Mouse (Mus musculus) limb, embryonic 11.5 days (tissue): Measurements from ENCODE around the gene Nckap5l. TPM values are rescaled to one million over a fixed set of nuclear protein-coding genes. Genes with fewer than 3 reads are reported as not detected.
A peak's percentile ranks its signal among the peaks of the same experiment; 100 is the strongest.
"Not testable (repeated sequence)": the region's sequence is repeated elsewhere in the genome, so short reads cannot be mapped to it uniquely, and the experiment has no call there.

Experiments used
- ATAC-seq: fragments of 200-750 bp; cut with Nextera tagmentation; 2 replicates; pipeline ENCODE4 v1.8.0; 2017; ENCODE audit warnings: low read depth; ENCODE audit not compliant: insufficient number of reproducible peaks, low FRiP score, low TSS enrichment
- DNase-seq: peaks from one replicate; pipeline ENCODE4 v3.0.0-alpha.2; 2015; ENCODE audit warnings: low spot score
- H3K27ac ChIP-seq: fragments of 300-500 bp; sonication (generic); replicated peaks from 2 replicates; pipeline ENCODE4 v1.5.1; 2014; ENCODE audit warnings: low read depth, mild to moderate bottlenecking, low read length
- H3K27me3 ChIP-seq: fragments of 300-500 bp; sonication (generic); 2 replicates; pipeline ENCODE4 v1.6.1; 2014; ENCODE audit warnings: mild to moderate bottlenecking, low read length, mixed read lengths; ENCODE audit not compliant: control insufficient read depth, insufficient read depth
- H3K36me3 ChIP-seq: fragments of 300-500 bp; sonication (generic); 2 replicates; pipeline ENCODE4 v1.6.1; 2014; ENCODE audit warnings: mild to moderate bottlenecking, low read length, moderate library complexity, mixed read lengths; ENCODE audit not compliant: control insufficient read depth, insufficient read depth
- H3K4me1 ChIP-seq: fragments of 300-500 bp; sonication (generic); 2 replicates; pipeline ENCODE4 v1.6.1; 2014; ENCODE audit warnings: low read length, mixed read lengths; ENCODE audit not compliant: control insufficient read depth, insufficient read depth
- H3K4me2 ChIP-seq: fragments of 300-500 bp; sonication (generic); 2 replicates; pipeline ENCODE4 v1.6.1; 2014; ENCODE audit warnings: low read depth, mild to moderate bottlenecking, moderate library complexity; ENCODE audit not compliant: severe bottlenecking
- H3K4me3 ChIP-seq: fragments of 300-500 bp; sonication (generic); 2 replicates; pipeline ENCODE4 v1.5.1; 2014; ENCODE audit warnings: low read depth, low read length
- H3K9ac ChIP-seq: fragments of 300-500 bp; sonication (generic); 2 replicates; pipeline ENCODE4 v1.6.1; 2014; ENCODE audit warnings: mild to moderate bottlenecking, low read length
- H3K9me3 ChIP-seq: fragments of 300-500 bp; sonication (generic); 2 replicates; pipeline ENCODE4 v1.6.1; 2016; ENCODE audit warnings: low read length; ENCODE audit not compliant: control insufficient read depth
- WGBS: fragments of 180-500 bp; shearing (Covaris S2); extraction: QIAGEN DNeasy Blood & Tissue Kit; methylation state at CpG from one replicate; pipeline ENCODE4 v1.1.7; 2014; 5-methylcytosine and 5-hydroxymethylcytosine counted together
- polyA plus RNA-seq: library from polyadenylated mRNA; unstranded; fragments of >200 nt; fragmentation: Nextera tagmentation; extraction: Ambion mirVana; gene quantifications from 2 replicates; pipeline ENCODE4 v1.2.1, GENCODE M21; 2014

Nckap5l gene
- polyA plus RNA-seq, 1 experiment from 2014 or later, result 14.2 TPM

DNA sequence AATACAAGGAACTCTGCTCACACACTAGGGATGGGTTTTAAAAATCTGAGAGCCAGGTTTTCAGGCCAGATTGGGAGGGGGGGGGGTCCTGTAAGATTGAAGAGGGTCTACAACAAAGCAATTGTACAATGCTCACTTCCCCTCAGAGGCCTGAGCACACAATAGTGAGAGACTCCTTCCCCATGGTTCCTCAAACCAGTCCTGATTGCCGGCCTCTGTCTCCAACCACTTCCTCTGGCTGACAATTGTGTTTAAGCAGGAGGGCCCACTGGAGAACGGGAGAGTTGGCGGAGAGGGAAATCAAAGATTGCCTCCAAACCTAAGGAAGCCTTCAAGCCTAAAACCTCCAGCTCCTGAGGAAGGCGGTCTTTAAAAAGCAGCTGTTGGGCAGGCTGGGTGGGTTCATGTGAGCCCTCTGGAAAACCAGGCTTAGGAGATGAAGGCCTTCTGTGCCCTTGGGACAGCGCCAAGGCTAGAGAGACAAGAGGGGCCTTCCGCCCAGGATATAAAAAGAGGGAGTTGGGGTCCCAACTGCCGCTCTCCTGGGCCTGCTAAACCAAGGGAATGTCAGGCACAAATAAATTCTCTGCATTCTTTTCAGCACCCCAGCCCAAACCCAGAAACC is 1.1 kb downstream of the Nckap5l start:
- ATAC-seq, result no peak
- DNase-seq, result no peak
- H3K4me2 ChIP-seq, result peak overlapping the region; percentile 68

GRCm38 (mm10) chr15:99455415-99455814 is 2.1 kb downstream of the Nckap5l start:
- Histone ChIP-seq H3K27me3 (no peaks in the 10 kb centered on the region), H3K4me2 (peak overlapping the region; percentile 7; the same call in 1 of the 2 replicates), H3K27ac (no peak overlapping the region), H3K4me3 (no peak overlapping the region), H3K9me3 (no peaks in the 10 kb centered on the region), H3K9ac (no peak overlapping the region; the same call in 1 of the 2 replicates), H3K36me3 (no peaks in the 10 kb centered on the region), H3K4me1 (peaks cover 23% of the 10 kb centered on the region)
- ATAC-seq (no peak), DNase-seq (no peak)
- 88% methylated on average over 3 of the region's 3 CpGs for WGBS

More for the DNA sequence above, 1.1 kb downstream of the Nckap5l start:
- H3K4me3 ChIP-seq, result peak overlapping the region; percentile 88
- H3K36me3 ChIP-seq, result no peaks in the 10 kb centered on the region
- 30% methylated on average over 7 of the region's 7 CpGs for WGBS
- peaks cover 23% of the 10 kb centered on the region for H3K4me1 ChIP-seq
- H3K27me3 ChIP-seq, result no peaks in the 10 kb centered on the region
- peak overlapping the region; percentile 85; the same call in 1 of the 2 replicates for H3K27ac ChIP-seq
- H3K9ac ChIP-seq, result peak overlapping the region; percentile 78
- no peaks in the 10 kb centered on the region for H3K9me3 ChIP-seq

DNA sequence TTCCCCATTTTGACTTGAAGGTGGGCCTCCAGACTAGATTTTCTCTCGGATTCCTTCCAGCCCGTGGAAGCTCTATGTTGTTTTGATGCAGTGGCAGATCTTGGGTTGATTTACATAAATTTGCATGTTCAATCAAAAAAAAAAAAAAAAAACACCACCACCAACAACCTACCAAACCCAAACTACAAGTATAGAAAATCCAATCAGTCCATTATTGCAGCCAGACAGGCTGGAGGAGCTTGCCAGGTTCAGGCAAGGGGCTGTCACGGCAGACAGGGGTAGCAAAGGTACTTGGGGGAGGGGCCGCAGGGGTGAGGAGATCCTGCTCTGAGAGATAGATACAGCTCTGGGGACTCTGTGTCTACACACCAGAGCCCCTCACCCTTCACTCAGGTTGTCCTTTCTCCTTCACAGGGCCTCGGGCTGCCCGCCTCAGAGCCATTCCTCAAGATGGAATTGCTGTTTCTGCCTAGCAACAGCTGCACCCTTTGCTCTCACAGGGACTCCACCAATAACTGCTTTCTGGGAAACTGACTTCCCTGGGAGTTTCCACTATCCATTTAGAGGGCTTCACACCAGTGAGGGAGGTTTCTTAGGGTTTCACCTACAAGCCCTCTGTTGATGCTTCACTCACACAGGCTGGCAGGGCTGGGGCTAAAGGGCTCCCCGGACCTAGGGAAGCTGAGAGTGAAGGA is 2.8 kb downstream of the Nckap5l start:
- Histone ChIP-seq H3K36me3 (no peaks in the 10 kb centered on the region), H3K4me3 (no peak overlapping the region), H3K9me3 (no peaks in the 10 kb centered on the region), H3K4me2 (no peak overlapping the region), H3K27ac (no peak overlapping the region), H3K4me1 (peaks cover 23% of the 10 kb centered on the region), H3K27me3 (no peaks in the 10 kb centered on the region), H3K9ac (no peak overlapping the region)
- no peak for ATAC-seq
- WGBS, result 85% methylated on average over 7 of the region's 7 CpGs
- no peak for DNase-seq

DNA sequence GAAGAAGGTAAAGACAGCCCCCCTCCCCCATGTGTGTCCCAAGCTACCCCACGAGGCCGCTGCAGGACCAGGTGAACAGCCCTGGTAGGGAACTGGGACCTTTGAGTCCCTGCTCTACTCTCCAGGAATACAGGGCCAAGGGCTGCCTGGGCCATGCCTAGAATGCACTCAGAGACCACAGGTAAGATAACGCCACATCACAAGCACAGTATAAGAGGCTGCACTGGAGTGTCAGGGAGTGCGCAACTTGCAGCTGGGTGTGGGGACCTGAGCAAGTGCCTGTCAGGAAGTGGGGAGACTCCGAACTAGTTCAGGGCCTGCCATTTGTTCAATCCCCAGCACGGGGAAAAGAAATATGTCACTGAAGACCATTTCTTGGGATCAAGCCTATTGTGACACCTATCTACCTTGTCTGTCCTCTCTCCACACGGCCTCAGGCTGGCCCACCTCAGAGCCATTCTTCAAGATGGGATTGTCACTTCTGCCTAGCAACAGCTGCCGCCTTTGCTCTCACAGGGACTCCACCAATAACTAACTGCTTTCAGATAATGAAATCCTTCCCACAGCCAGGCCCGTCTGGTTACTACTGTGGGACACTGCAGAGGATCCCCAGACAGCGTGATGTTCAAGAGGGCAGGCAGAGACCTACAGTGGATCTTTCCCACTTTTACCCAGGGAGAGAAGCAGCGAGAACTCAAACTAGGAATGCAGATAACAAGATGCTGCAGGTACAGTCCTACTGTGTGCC is 4.2 kb downstream of the Nckap5l start:
- H3K4me2 ChIP-seq, result no peak overlapping the region
- no peak overlapping the region for H3K9ac ChIP-seq
- peaks cover 18% of the 10 kb centered on the region for H3K4me1 ChIP-seq
- no peak overlapping the region for H3K4me3 ChIP-seq
- no peaks in the 10 kb centered on the region for H3K27me3 ChIP-seq
- WGBS, result 75% methylated on average over 11 of the region's 11 CpGs
- ATAC-seq (no peak), DNase-seq (no peak)
- H3K36me3 ChIP-seq, result no peaks in the 10 kb centered on the region; the same call in 1 of the 2 replicates
- H3K9me3 ChIP-seq, result no peaks in the 10 kb centered on the region
- no peak overlapping the region for H3K27ac ChIP-seq

DNA sequence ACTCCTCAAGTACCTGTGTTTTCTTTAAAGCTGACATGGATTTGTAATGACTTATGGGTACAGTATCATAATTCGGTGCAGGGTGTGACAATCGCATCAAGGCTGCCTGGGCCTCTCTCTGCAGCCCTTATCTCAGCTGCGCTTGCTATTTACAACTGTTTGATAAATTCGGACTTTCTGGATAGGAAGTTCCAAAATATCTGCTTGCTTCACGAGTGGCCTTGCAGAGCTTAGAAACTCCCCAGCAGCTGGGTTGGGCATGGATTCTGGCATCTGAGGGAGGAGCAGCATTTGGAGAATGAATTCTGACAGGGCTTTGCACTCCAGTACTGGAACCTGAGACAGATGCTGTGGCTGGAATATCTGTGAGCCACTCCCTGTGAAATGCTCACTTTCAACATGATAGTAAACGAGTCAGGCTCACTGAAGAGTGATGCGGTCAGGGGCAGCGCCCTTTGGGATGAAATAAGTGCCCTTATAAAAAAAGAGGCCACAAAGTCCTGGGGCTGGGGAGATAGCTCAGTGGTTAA is 7.7 kb downstream of the Nckap5l start:
- Histone ChIP-seq H3K4me3 (no peak overlapping the region), H3K9me3 (no peaks in the 10 kb centered on the region), H3K9ac (no peak overlapping the region), H3K4me1 (0 out of 2 replicates have a peak, but pooled peaks cover 4% of the 10 kb centered on the region), H3K27me3 (no peaks in the 10 kb centered on the region), H3K36me3 (no peaks in the 10 kb centered on the region; the same call in 1 of the 2 replicates), H3K27ac (no peak overlapping the region; the same call in 1 of the 2 replicates), H3K4me2 (no peak overlapping the region)
- DNase-seq, result no peak
- WGBS, result 83% methylated on average over 8 of the region's 8 CpGs
- no peak for ATAC-seq

DNA sequence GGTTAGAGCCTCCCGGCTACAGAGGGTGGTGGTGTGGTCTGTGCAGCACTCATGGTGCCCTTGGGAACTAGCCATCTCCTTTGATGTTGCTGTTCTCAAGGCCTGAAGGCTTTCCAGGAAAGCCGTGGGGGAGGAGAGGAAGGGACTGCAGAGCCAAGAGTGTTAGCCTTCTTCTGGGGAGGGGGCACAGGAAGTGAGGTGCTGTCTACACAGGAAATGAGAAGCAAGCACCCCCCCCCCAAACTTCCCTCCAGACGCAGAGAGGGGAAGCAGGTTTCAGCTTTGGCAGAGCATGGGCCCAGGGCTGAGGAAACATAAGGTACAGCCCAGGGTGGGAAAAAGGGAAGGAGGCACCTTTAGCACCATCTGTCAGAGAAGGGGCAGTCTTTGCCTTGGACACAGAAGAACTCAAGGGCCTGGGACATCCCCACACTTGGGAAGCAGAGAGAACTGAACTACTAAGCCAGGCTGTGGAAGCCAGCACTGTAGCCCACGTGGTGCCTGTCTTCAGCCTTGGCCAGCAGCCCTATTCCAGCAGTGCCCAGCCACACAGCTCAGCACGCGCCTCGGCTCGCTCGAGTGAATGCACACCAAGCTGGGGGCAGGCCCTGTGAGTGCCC is 8.3 kb downstream of the Nckap5l start:
- ATAC-seq (no peak), DNase-seq (no peak)
- peak overlapping the region; percentile 16; the same call in 1 of the 2 replicates for H3K27ac ChIP-seq
- no peak overlapping the region for H3K4me3 ChIP-seq
- no peaks in the 10 kb centered on the region; the same call in 1 of the 2 replicates for H3K36me3 ChIP-seq
- H3K9ac ChIP-seq, result peak overlapping the region; percentile 22; the same call in 1 of the 2 replicates
- H3K4me2 ChIP-seq, result no peak overlapping the region
- H3K27me3 ChIP-seq, result no peaks in the 10 kb centered on the region
- H3K4me1 ChIP-seq, result 0 out of 2 replicates have a peak, but pooled peaks cover 4% of the 10 kb centered on the region
- 59% methylated on average over 9 of the region's 9 CpGs for WGBS
- no peaks in the 10 kb centered on the region for H3K9me3 ChIP-seq

DNA sequence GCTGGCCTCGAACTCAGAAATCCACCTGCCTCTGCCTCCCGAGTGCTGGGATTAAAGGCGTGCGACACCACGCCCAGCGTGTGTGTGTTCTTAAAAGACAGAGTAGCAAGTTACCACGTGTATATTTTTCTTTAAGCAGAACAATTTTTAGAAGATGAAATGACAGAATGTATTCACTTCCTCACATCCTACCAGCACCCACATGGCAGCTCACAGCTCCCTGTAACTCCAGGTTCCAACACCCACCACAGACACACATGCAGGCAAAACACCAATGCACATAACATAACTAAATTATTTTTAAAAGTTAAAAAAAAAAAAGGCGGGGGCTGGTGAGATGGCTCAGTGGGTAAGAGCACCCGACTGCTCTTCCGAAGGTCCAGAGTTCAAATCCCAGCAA is 11.4 kb downstream of the Nckap5l start:
- H3K4me2 ChIP-seq, H3K9me3 ChIP-seq, H3K9ac ChIP-seq, H3K4me3 ChIP-seq, H3K36me3 ChIP-seq, H3K27me3 ChIP-seq, H3K4me1 ChIP-seq, ATAC-seq, H3K27ac ChIP-seq, DNase-seq: not testable (repeated sequence)
- WGBS, result 89% methylated on average over 10 of the region's 10 CpGs

- no peak overlapping the region for H3K27ac ChIP-seq
- no peak overlapping the region for H3K9ac ChIP-seq
- H3K36me3 ChIP-seq, result no peaks in the 10 kb centered on the region; the same call in 1 of the 2 replicates
- 81% methylated on average over 6 of the region's 6 CpGs for WGBS
- ATAC-seq (no peak), DNase-seq (no peak)
- H3K4me1 ChIP-seq, result peaks cover 8% of the 10 kb centered on the region
- H3K4me3 ChIP-seq, result no peak overlapping the region
- no peaks in the 10 kb centered on the region for H3K27me3 ChIP-seq
- H3K4me2 ChIP-seq, result no peak overlapping the region
- no peaks in the 10 kb centered on the region for H3K9me3 ChIP-seq
These were observed 12.0 kb downstream of the Nckap5l start for GRCm38 (mm10) chr15:99445567-99445966.
